Mouse (Mus musculus) cerebellum, adult 2 months (tissue): ENCODE results near the gene Mmel1.

Experiments used
- CTCF ChIP-seq: fragments of 200-500 bp; IDR thresholded peaks from 2 replicates; pipeline ENCODE4 v1.5.1; 2011; ENCODE audit warnings: low read depth, mild to moderate bottlenecking, control low read depth, low read length, moderate library complexity, borderline replicate concordance; ENCODE audit not compliant: insufficient read depth
- POLR2A ChIP-seq: fragments of 200-500 bp; IDR thresholded peaks from 2 replicates; pipeline ENCODE4 v1.6.1; 2011; ENCODE audit warnings: low read length, control low read depth, borderline replicate concordance; ENCODE audit not compliant: insufficient read depth

DNA sequence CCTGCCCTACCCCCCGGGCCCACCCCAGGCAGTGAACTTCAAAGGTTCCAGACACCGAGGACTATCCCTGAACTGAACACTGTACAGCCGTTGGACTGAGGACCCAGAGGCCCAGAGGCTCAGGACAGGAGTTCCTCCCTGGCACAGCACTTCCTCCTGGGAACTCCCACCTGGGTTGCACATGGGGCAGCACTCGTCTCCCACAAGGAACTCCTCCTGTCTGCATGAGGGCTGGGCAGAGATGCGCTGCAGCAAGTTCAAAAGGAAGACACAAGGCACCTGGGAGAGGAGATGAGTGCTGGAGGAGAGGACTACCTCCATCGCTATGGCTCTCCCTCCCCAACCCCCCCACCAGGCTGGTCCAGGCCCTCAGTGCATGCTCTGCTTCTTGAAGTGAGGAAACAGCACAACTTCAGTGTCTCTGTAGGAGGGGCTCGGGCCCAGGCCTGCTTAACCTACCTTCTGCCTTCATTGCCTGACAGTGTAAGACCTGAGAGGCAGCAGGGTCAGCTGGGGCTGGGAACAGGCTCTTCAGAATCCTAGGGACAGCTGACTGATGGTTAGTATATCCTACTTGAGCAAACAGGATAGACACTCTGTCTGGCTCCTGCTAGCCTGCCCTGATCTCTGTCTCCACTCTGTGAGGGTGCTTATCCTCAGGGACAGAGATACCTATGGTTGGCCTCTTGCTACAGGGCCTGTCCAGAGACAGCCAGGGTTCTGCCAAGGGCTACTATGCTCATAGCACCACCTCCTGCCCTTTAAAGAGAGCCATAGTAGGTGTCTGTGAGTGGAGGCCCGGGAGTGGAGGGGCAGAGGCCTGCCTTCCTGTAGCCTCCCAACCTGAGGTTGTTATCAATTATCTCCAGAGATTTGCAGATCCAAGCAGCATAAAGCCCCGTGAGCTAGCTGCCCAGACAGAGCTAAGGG, 57.8 kb downstream of the Mmel1 start:
- TF ChIP-seq CTCF (no peak), POLR2A (no peak)
